Mouse (Mus musculus) ES-Bruce4 (cell line): ENCODE data around the gene Jagn1.

Experiments used
- CTCF ChIP-seq: IDR thresholded peaks from one replicate; pipeline ENCODE4 v1.8.1; 2011; ENCODE audit warnings: low read depth, low read length
- EP300 ChIP-seq: IDR thresholded peaks from 2 replicates; pipeline ENCODE4 v1.6.1; 2011; ENCODE audit warnings: low read depth, low read length; ENCODE audit not compliant: insufficient read depth
- POLR2A ChIP-seq: IDR thresholded peaks from one replicate; pipeline ENCODE4 v1.8.1; 2011; ENCODE audit warnings: low read length; ENCODE audit not compliant: insufficient read depth

GRCm38 (mm10) chr6:113405483-113405882, 36.9 kb upstream of the Jagn1 start:
- no peak for TF ChIP-seq EP300
- no peak for TF ChIP-seq CTCF
- no peak for TF ChIP-seq POLR2A
